Mouse (Mus musculus): ENCODE measurements at regions not wholly inside any gene's neighbourhood (a gene's known extent, or its start where the extent isn't known, plus 50 kb on each side); places are given as distances from the start of the nearest gene placed in this dataset.

- DNase-seq (ENCODE audit: low read depth, low spot score) (no peak), ATAC-seq (no peak)
- ChIA-PET POLR2A (no interaction called here), CTCF (no interaction called here)
- H3K27me3 ChIP-seq = no peaks in the 10 kb centered on the region
- in situ Hi-C loops (cut with MboI; ENCODE audit: low pct_unique_long_range_greater_than_20kb) = no loop called here
- TF ChIP-seq CTCF (IDR thresholded peaks at IDR 0.05) = no peak
Measured at GRCm38 (mm10) chr10:111900723-111901716, 71.4 kb upstream of the Krr1 start.

- no peak for TF ChIP-seq CTCF (IDR thresholded peaks at IDR 0.05)
- ATAC-seq (no peak), DNase-seq (ENCODE audit: low read depth, low spot score) (no peak)
- in situ Hi-C loops (cut with MboI; ENCODE audit: low pct_unique_long_range_greater_than_20kb) = no loop called here
- H3K27me3 ChIP-seq = no peaks in the 10 kb centered on the region
- CTCF ChIA-PET = interaction anchor here (1.2 kb wide), 1 partner anchor 23 kb away, joined by 3 read pairs; no protein-coding TSS in a partner anchor
- POLR2A ChIA-PET = no interaction called here
Measured at GRCm38 (mm10) chr10:111903956-111904355, 68.5 kb upstream of the Krr1 start.

- DNase-seq (ENCODE audit: low read depth, low spot score) (no peak), ATAC-seq (no peak)
Measured at GRCm38 (mm10) chr10:111907836-111908235, 64.6 kb upstream of the Krr1 start.

GRCm38 (mm10) chr10:111912561-111912960 is 59.9 kb upstream of the Krr1 start:
- H3K27me3 ChIP-seq = no peaks in the 10 kb centered on the region
- POLR2A ChIA-PET = no interaction called here
- in situ Hi-C loops (cut with MboI; ENCODE audit: low pct_unique_long_range_greater_than_20kb) = no loop called here
- TF ChIP-seq CTCF (IDR thresholded peaks at IDR 0.05) = no peak
- CTCF ChIA-PET = no interaction called here
- DNase-seq (ENCODE audit: low read depth, low spot score) (no peak), ATAC-seq (no peak)

More at GRCm38 (mm10) chr10:111907836-111908235, 64.6 kb upstream of the Krr1 start:
- POLR2A ChIA-PET = no interaction called here
- no peaks in the 10 kb centered on the region for H3K27me3 ChIP-seq
- in situ Hi-C loops (cut with MboI; ENCODE audit: low pct_unique_long_range_greater_than_20kb) = no loop called here
- TF ChIP-seq CTCF (IDR thresholded peaks at IDR 0.05) = no peak
- CTCF ChIA-PET = interaction anchor here (1.6 to 4.0 kb wide), 2 partner anchors 10 kb away, joined by 5 to 12 read pairs; no protein-coding TSS in a partner anchor

GRCm38 (mm10) chr10:111913066-111913785 is 59.2 kb upstream of the Krr1 start:
- TF ChIP-seq CTCF (IDR thresholded peaks at IDR 0.05) = no peak
- no peak for ATAC-seq
- H3K27me3 ChIP-seq = no peaks in the 10 kb centered on the region
- POLR2A ChIA-PET = no interaction called here
- in situ Hi-C loops (cut with MboI; ENCODE audit: low pct_unique_long_range_greater_than_20kb) = no loop called here
- DNase-seq (ENCODE audit: low read depth, low spot score) = no peak
- CTCF ChIA-PET = no interaction called here

- H3K27me3 ChIP-seq = no peaks in the 10 kb centered on the region
- DNase-seq (ENCODE audit: low read depth, low spot score) (no peak), ATAC-seq (no peak)
- in situ Hi-C loops (cut with MboI; ENCODE audit: low pct_unique_long_range_greater_than_20kb) = no loop called here
- ChIA-PET CTCF (no interaction called here), POLR2A (no interaction called here)
- no peak for TF ChIP-seq CTCF (IDR thresholded peaks at IDR 0.05)
Measured at GRCm38 (mm10) chr10:111914231-111914630, 58.2 kb upstream of the Krr1 start.

GRCm38 (mm10) chr10:111918071-111918507 is 54.4 kb upstream of the Krr1 start:
- ChIA-PET POLR2A (interaction anchor here (0.6 kb wide), 1 partner anchor 402 kb away, joined by 3 read pairs; no protein-coding TSS in a partner anchor), CTCF (interaction anchor here (2.7 kb wide), 1 partner anchor 12 kb away, joined by 12 read pairs; no protein-coding TSS in a partner anchor)
- DNase-seq (ENCODE audit: low read depth, low spot score) (peak; percentile 89), ATAC-seq (peak; percentile 96)
- in situ Hi-C loops (cut with MboI; ENCODE audit: low pct_unique_long_range_greater_than_20kb) = no loop called here
- TF ChIP-seq CTCF (IDR thresholded peaks at IDR 0.05) = no peak
- H3K27me3 ChIP-seq = no peaks in the 10 kb centered on the region

- no peak for ATAC-seq
- DNase-seq (ENCODE audit: low read depth, low spot score) = no peak
- POLR2A ChIA-PET = no interaction called here
- no peak for TF ChIP-seq CTCF (IDR thresholded peaks at IDR 0.05)
- CTCF ChIA-PET = interaction anchor here (1.0 kb wide), 1 partner anchor 256 kb away, joined by 4 read pairs; no protein-coding TSS in a partner anchor
- in situ Hi-C loops (cut with MboI; ENCODE audit: low pct_unique_long_range_greater_than_20kb) = no loop called here
- H3K27me3 ChIP-seq = no peaks in the 10 kb centered on the region
Measured at GRCm38 (mm10) chr10:111919475-111919874, 53.0 kb upstream of the Krr1 start.

GRCm38 (mm10) chr10:111921492-111921891 is 51.0 kb upstream of the Krr1 start:
- CTCF ChIA-PET = interaction anchor here (0.8 kb wide), 1 partner anchor 417 kb away, joined by 3 read pairs; no protein-coding TSS in a partner anchor
- DNase-seq (ENCODE audit: low read depth, low spot score) = no peak
- no peak for TF ChIP-seq CTCF (IDR thresholded peaks at IDR 0.05)
- in situ Hi-C loops (cut with MboI; ENCODE audit: low pct_unique_long_range_greater_than_20kb) = loop anchor here (5.0 kb wide), 1 partner anchor 414 kb away; the partner anchor contains the start of gene Phlda1
- no peak for ATAC-seq
- H3K27me3 ChIP-seq = no peaks in the 10 kb centered on the region
- POLR2A ChIA-PET = interaction anchor here (0.5 kb wide), 1 partner anchor 69 kb away, joined by 3 read pairs; no protein-coding TSS in a partner anchor
